Mouse (Mus musculus) intestine, embryonic 15.5 days (tissue): ENCODE measurements around the gene Plb1. TPM values are rescaled to one million over a fixed set of nuclear protein-coding genes. Genes with fewer than 3 reads are reported as not detected.

Source experiments
- ATAC-seq: fragments of 200-750 bp; cut with Nextera tagmentation; 2 replicates; pipeline ENCODE4 v1.8.0; 2017; ENCODE audit warnings: moderate TSS enrichment, moderate library complexity
- H3K27ac ChIP-seq: fragments of 300-500 bp; sonication (generic); 2 replicates; pipeline ENCODE4 v1.5.1; 2015; ENCODE audit warnings: mild to moderate bottlenecking, inconsistent platforms
- H3K27me3 ChIP-seq: fragments of 300-500 bp; sonication (generic); replicated peaks from 2 replicates; pipeline ENCODE4 v1.6.1; 2015; ENCODE audit warnings: inconsistent platforms
- H3K36me3 ChIP-seq: fragments of 300-500 bp; sonication (generic); 2 replicates; pipeline ENCODE4 v1.6.1; 2015; ENCODE audit warnings: inconsistent platforms
- H3K4me1 ChIP-seq: fragments of 300-500 bp; sonication (generic); replicated peaks from 2 replicates; pipeline ENCODE4 v1.6.1; 2015; ENCODE audit warnings: inconsistent platforms
- H3K4me2 ChIP-seq: fragments of 300-500 bp; sonication (generic); replicated peaks from 2 replicates; pipeline ENCODE4 v1.6.1; 2015; ENCODE audit warnings: mild to moderate bottlenecking, inconsistent platforms
- H3K4me3 ChIP-seq: fragments of 300-500 bp; sonication (generic); replicated peaks from 2 replicates; pipeline ENCODE4 v1.5.1; 2015; ENCODE audit warnings: inconsistent platforms
- H3K9ac ChIP-seq: fragments of 300-500 bp; sonication (generic); 2 replicates; pipeline ENCODE4 v1.6.1; 2015; ENCODE audit warnings: inconsistent platforms
- H3K9me3 ChIP-seq: fragments of 300-500 bp; sonication (generic); 2 replicates; pipeline ENCODE4 v1.6.1; 2016; ENCODE audit warnings: inconsistent platforms
- WGBS: fragments of 180-500 bp; shearing (Covaris S2); methylation state at CpG from one replicate; pipeline ENCODE4 v1.1.7; 2015; 5-methylcytosine and 5-hydroxymethylcytosine counted together
- polyA plus RNA-seq: library from polyadenylated mRNA; unstranded; fragments of >200 nt; fragmentation: Nextera tagmentation; extraction: Ambion mirVana; gene quantifications from 2 replicates; pipeline ENCODE4 v1.2.1, GENCODE M21; 2015

The Plb1 gene
- polyA plus RNA-seq, 1 experiment from 2014 or later = 1.3 TPM

GRCm38 (mm10) chr5:32378546-32378945 is 146.0 kb downstream of the Plb1 start:
- no peak for ATAC-seq

GRCm38 (mm10) chr5:32388656-32389055 is 156.1 kb downstream of the Plb1 start:
- Histone ChIP-seq H3K9ac (no peak overlapping the region), H3K27ac (no peak overlapping the region)
- peak; percentile 41; the same call in 1 of the 2 replicates for ATAC-seq

More at GRCm38 (mm10) chr5:32378546-32378945, 146.0 kb downstream of the Plb1 start:
- Histone ChIP-seq H3K36me3 (no peaks in the 10 kb centered on the region), H3K4me3 (no peak overlapping the region), H3K27ac (no peak overlapping the region), H3K27me3 (no peaks in the 10 kb centered on the region), H3K4me2 (no peak overlapping the region), H3K4me1 (no peaks in the 10 kb centered on the region; the same call in 1 of the 2 replicates), H3K9ac (no peak overlapping the region), H3K9me3 (no peaks in the 10 kb centered on the region)
- 36% methylated on average over 3 of the region's 3 CpGs for WGBS

GRCm38 (mm10) chr5:32390295-32390694 is 157.8 kb downstream of the Plb1 start:
- H3K27me3 ChIP-seq = no peaks in the 10 kb centered on the region
- ATAC-seq = no peak
- H3K4me2 ChIP-seq = no peak overlapping the region
- H3K9me3 ChIP-seq = no peaks in the 10 kb centered on the region
- H3K36me3 ChIP-seq = no peaks in the 10 kb centered on the region
- H3K27ac ChIP-seq = no peak overlapping the region
- WGBS = 69% methylated on average over 5 of the region's 5 CpGs
- H3K4me1 ChIP-seq = no peaks in the 10 kb centered on the region
- no peak overlapping the region for H3K4me3 ChIP-seq
- H3K9ac ChIP-seq = no peak overlapping the region

More at GRCm38 (mm10) chr5:32388656-32389055, 156.1 kb downstream of the Plb1 start:
- no peaks in the 10 kb centered on the region for H3K9me3 ChIP-seq
- H3K27me3 ChIP-seq = no peaks in the 10 kb centered on the region
- H3K36me3 ChIP-seq = no peaks in the 10 kb centered on the region
- no peaks in the 10 kb centered on the region for H3K4me1 ChIP-seq
- no peak overlapping the region for H3K4me3 ChIP-seq
- H3K4me2 ChIP-seq = no peak overlapping the region

GRCm38 (mm10) chr5:32392281-32392680 is 159.8 kb downstream of the Plb1 start:
- Histone ChIP-seq H3K9me3 (no peaks in the 10 kb centered on the region), H3K4me3 (no peak overlapping the region), H3K4me2 (no peak overlapping the region), H3K36me3 (no peaks in the 10 kb centered on the region), H3K27ac (no peak overlapping the region), H3K9ac (no peak overlapping the region), H3K4me1 (peaks cover 4% of the 10 kb centered on the region; the same call in 1 of the 2 replicates), H3K27me3 (no peaks in the 10 kb centered on the region)
- no peak for ATAC-seq

- Histone ChIP-seq H3K27me3 (no peaks in the 10 kb centered on the region), H3K36me3 (no peaks in the 10 kb centered on the region), H3K9ac (no peak overlapping the region), H3K4me2 (no peak overlapping the region), H3K4me3 (no peak overlapping the region), H3K27ac (no peak overlapping the region), H3K9me3 (no peaks in the 10 kb centered on the region), H3K4me1 (peaks cover 17% of the 10 kb centered on the region)
- WGBS = 74% methylated on average over 3 of the region's 3 CpGs
- ATAC-seq = no peak
These were observed 162.1 kb downstream of the Plb1 start for GRCm38 (mm10) chr5:32394586-32394985.

- Histone ChIP-seq H3K9ac (no peak overlapping the region), H3K4me1 (peaks cover 19% of the 10 kb centered on the region), H3K36me3 (no peaks in the 10 kb centered on the region), H3K4me2 (no peak overlapping the region), H3K27me3 (no peaks in the 10 kb centered on the region), H3K9me3 (no peaks in the 10 kb centered on the region), H3K27ac (peak overlapping the region; percentile 23; the same call in 1 of the 2 replicates), H3K4me3 (no peak overlapping the region)
- no peak for ATAC-seq
- 68% methylated on average over 9 of the region's 9 CpGs for WGBS
These were observed 162.8 kb downstream of the Plb1 start for GRCm38 (mm10) chr5:32395101-32395892.

- no peak overlapping the region for H3K4me3 ChIP-seq
- H3K9me3 ChIP-seq = no peaks in the 10 kb centered on the region
- H3K27ac ChIP-seq = peak overlapping the region; percentile 61
- 51% methylated on average over 3 of the region's 3 CpGs for WGBS
- H3K4me2 ChIP-seq = 0 out of 2 replicates have a peak overlapping the region, but pooled peaks have one; percentile 1
- H3K36me3 ChIP-seq = no peaks in the 10 kb centered on the region
- H3K27me3 ChIP-seq = no peaks in the 10 kb centered on the region
- H3K9ac ChIP-seq = no peak overlapping the region
- H3K4me1 ChIP-seq = peaks cover 28% of the 10 kb centered on the region
- ATAC-seq = peak; percentile 50
These were observed 165.2 kb downstream of the Plb1 start for GRCm38 (mm10) chr5:32397719-32398118.

GRCm38 (mm10) chr5:32400926-32401325 is 168.4 kb downstream of the Plb1 start:
- ATAC-seq = no peak
- H3K4me1 ChIP-seq = peaks cover 38% of the 10 kb centered on the region
- 39% methylated on average over 2 of the region's 2 CpGs for WGBS
- H3K27me3 ChIP-seq = no peaks in the 10 kb centered on the region
- H3K4me2 ChIP-seq = no peak overlapping the region
- H3K4me3 ChIP-seq = no peak overlapping the region
- no peaks in the 10 kb centered on the region for H3K36me3 ChIP-seq
- H3K27ac ChIP-seq = no peak overlapping the region
- no peak overlapping the region for H3K9ac ChIP-seq
- no peaks in the 10 kb centered on the region for H3K9me3 ChIP-seq

GRCm38 (mm10) chr5:32403082-32403953 is 170.8 kb downstream of the Plb1 start:
- ATAC-seq = peak; percentile 48
- Histone ChIP-seq H3K27me3 (no peaks in the 10 kb centered on the region), H3K9me3 (no peaks in the 10 kb centered on the region), H3K27ac (0 out of 2 replicates have a peak overlapping the region, but pooled peaks have one; percentile 27), H3K4me2 (no peak overlapping the region), H3K4me1 (peaks cover 24% of the 10 kb centered on the region), H3K4me3 (no peak overlapping the region), H3K9ac (no peak overlapping the region), H3K36me3 (no peaks in the 10 kb centered on the region)
- WGBS = 47% methylated on average over 9 of the region's 9 CpGs

- 82% methylated on average over 4 of the region's 4 CpGs for WGBS
- ATAC-seq = no peak
- Histone ChIP-seq H3K4me3 (no peak overlapping the region), H3K9ac (no peak overlapping the region), H3K27ac (no peak overlapping the region), H3K9me3 (no peaks in the 10 kb centered on the region), H3K4me2 (no peak overlapping the region), H3K36me3 (no peaks in the 10 kb centered on the region), H3K4me1 (peaks cover 19% of the 10 kb centered on the region; the same call in 1 of the 2 replicates), H3K27me3 (no peaks in the 10 kb centered on the region)
These were observed 172.8 kb downstream of the Plb1 start for GRCm38 (mm10) chr5:32405199-32405855.

- ATAC-seq = no peak
- no peaks in the 10 kb centered on the region for H3K9me3 ChIP-seq
- no peaks in the 10 kb centered on the region for H3K27me3 ChIP-seq
- no peak overlapping the region for H3K9ac ChIP-seq
- WGBS = 81% methylated on average over 1 of the region's 1 CpGs
- no peak overlapping the region for H3K4me2 ChIP-seq
- no peak overlapping the region for H3K4me3 ChIP-seq
- no peak overlapping the region for H3K27ac ChIP-seq
- H3K36me3 ChIP-seq = no peaks in the 10 kb centered on the region
- H3K4me1 ChIP-seq = peaks cover 11% of the 10 kb centered on the region; the same call in 1 of the 2 replicates
These were observed 176.3 kb downstream of the Plb1 start for GRCm38 (mm10) chr5:32408771-32409170.

GRCm38 (mm10) chr5:32409747-32410146 is 177.2 kb downstream of the Plb1 start:
- Histone ChIP-seq H3K4me1 (peaks cover 14% of the 10 kb centered on the region; the same call in 1 of the 2 replicates), H3K27me3 (no peaks in the 10 kb centered on the region), H3K4me2 (no peak overlapping the region), H3K9me3 (no peaks in the 10 kb centered on the region), H3K27ac (no peak overlapping the region), H3K4me3 (no peak overlapping the region), H3K9ac (no peak overlapping the region), H3K36me3 (no peaks in the 10 kb centered on the region)
- WGBS = 64% methylated on average over 2 of the region's 2 CpGs
- no peak for ATAC-seq
